Mouse (Mus musculus) lung, adult 2 months (tissue): ENCODE data around the gene Prkcd.

Experiments used
- CTCF ChIP-seq: fragments of 200-500 bp; IDR thresholded peaks from 2 replicates; pipeline ENCODE4 v1.5.1; 2011; ENCODE audit warnings: mild to moderate bottlenecking, low read length, control low read depth; ENCODE audit not compliant: insufficient read depth
- POLR2A ChIP-seq: fragments of 200-500 bp; IDR thresholded peaks from 2 replicates; pipeline ENCODE4 v1.6.1; 2011; ENCODE audit warnings: low read depth, mild to moderate bottlenecking, control low read depth, low read length, borderline replicate concordance; ENCODE audit errors: extremely low read depth

DNA sequence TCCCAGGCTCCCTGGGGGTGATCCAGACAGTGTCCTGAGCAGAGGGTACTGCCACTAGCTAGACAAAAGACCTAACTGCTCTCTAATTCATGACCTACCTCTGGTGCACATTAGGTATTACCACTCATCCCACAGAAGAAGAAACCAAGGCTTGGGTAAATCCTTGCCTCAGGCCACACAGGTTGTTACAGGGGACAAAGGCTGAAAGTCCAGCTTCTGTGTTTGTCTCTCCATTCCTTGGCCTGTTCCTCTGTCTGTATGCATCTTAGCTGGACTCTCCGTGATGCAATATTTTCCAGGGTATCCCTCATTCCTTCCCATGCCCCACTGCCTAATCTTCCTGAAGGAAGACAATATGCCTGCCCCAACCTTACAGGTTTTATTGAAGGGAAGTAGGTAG lies 8.4 kb upstream of the Prkcd start:
- TF ChIP-seq POLR2A = no peak
- TF ChIP-seq CTCF = no peak
